Mouse (Mus musculus) hindbrain, embryonic 13.5 days (tissue): ENCODE results near the gene Tmem164. TPM values are rescaled to one million over a fixed set of nuclear protein-coding genes. Genes with fewer than 3 reads are reported as not detected.

ENCODE experiments used
- ATAC-seq: fragments of 200-750 bp; cut with Nextera tagmentation; 2 replicates; pipeline ENCODE4 v1.8.0; 2017; ENCODE audit warnings: moderate TSS enrichment; ENCODE audit not compliant: low FRiP score
- H3K27ac ChIP-seq: fragments of 300-500 bp; sonication (generic); 2 replicates; pipeline ENCODE4 v1.5.1; 2015; ENCODE audit warnings: inconsistent platforms, mild to moderate bottlenecking, moderate library complexity
- H3K27me3 ChIP-seq: fragments of 300-500 bp; sonication (generic); 2 replicates; pipeline ENCODE4 v1.6.1; 2015; ENCODE audit warnings: mild to moderate bottlenecking, inconsistent platforms
- H3K36me3 ChIP-seq: fragments of 300-500 bp; sonication (generic); 2 replicates; pipeline ENCODE4 v1.6.1; 2015; ENCODE audit warnings: mild to moderate bottlenecking, inconsistent platforms
- H3K4me1 ChIP-seq: fragments of 300-500 bp; sonication (generic); replicated peaks from 2 replicates; pipeline ENCODE4 v1.6.1; 2015; ENCODE audit warnings: inconsistent platforms
- H3K4me2 ChIP-seq: fragments of 300-500 bp; sonication (generic); 2 replicates; pipeline ENCODE4 v1.6.1; 2015; ENCODE audit warnings: inconsistent platforms, mild to moderate bottlenecking, moderate library complexity
- H3K4me3 ChIP-seq: fragments of 300-500 bp; sonication (generic); 2 replicates; pipeline ENCODE4 v1.5.1; 2015; ENCODE audit warnings: mild to moderate bottlenecking, inconsistent platforms
- H3K9ac ChIP-seq: fragments of 300-500 bp; sonication (generic); 2 replicates; pipeline ENCODE4 v1.6.1; 2015; ENCODE audit warnings: mild to moderate bottlenecking, inconsistent platforms
- H3K9me3 ChIP-seq: fragments of 300-500 bp; sonication (generic); 2 replicates; pipeline ENCODE4 v1.6.1; 2016; ENCODE audit warnings: inconsistent platforms
- WGBS: fragments of 180-500 bp; shearing (Covaris S2); methylation state at CpG from one replicate; pipeline ENCODE4 v1.1.7; 2015; 5-methylcytosine and 5-hydroxymethylcytosine counted together
- polyA plus RNA-seq: library from polyadenylated mRNA; unstranded; fragments of >200 nt; fragmentation: Nextera tagmentation; extraction: Ambion mirVana; gene quantifications from 2 replicates; pipeline ENCODE4 v1.2.1, GENCODE M21; 2015

Gene Tmem164
- polyA plus RNA-seq, 1 experiment from 2014 or later: 28.4 TPM

DNA sequence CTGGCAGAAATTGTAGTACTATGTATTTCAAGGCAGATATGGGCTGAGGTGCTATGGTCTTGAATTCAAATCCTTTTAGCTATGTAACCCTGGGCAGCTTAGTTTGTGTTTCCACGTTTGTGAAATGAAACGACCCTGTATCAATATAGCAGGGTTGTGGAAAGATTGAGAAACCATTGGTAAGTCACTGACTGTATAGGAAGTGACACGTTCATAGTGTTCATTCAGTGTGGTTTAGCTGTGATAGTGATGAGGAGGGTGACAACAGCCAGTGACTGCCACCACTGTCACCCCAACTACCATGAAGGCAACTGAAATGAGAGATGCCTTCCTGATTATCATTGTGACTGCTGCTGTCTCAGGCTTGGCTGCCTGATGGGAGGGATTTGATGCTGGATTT is 13.7 kb downstream of the Tmem164 start:
- H3K4me3 ChIP-seq: no peak overlapping the region
- H3K36me3 ChIP-seq: no peaks in the 10 kb centered on the region
- 88% methylated on average over 3 of the region's 3 CpGs for WGBS
- no peak for ATAC-seq
- peaks cover 16% of the 10 kb centered on the region; the same call in 1 of the 2 replicates for H3K27me3 ChIP-seq
- H3K4me2 ChIP-seq: no peak overlapping the region
- no peak overlapping the region for H3K9ac ChIP-seq
- no peak overlapping the region for H3K27ac ChIP-seq
- no peaks in the 10 kb centered on the region; the same call in 1 of the 2 replicates for H3K4me1 ChIP-seq
- no peaks in the 10 kb centered on the region for H3K9me3 ChIP-seq

DNA sequence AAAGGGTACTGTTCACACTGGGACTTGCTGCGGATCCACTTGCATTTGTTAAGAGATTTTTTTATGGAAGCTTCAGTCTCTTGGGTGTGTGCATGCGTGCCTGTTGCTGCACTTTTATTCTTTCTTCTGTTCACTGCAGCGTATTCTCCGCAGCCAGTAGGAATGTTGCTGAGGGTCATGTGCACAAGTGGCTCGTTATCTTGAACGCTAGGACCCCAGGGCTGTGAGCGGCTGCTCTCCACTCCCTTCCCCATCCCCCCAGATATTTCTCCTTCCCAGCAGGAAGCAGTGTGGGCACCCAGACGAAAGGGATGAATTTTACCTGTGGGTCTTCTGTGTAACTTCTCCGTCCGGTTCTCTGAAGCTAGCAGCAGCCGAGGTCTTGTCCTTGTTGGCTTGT is 15.6 kb downstream of the Tmem164 start:
- H3K4me1 ChIP-seq: no peaks in the 10 kb centered on the region; the same call in 1 of the 2 replicates
- no peaks in the 10 kb centered on the region for H3K36me3 ChIP-seq
- no peaks in the 10 kb centered on the region for H3K9me3 ChIP-seq
- peaks cover 19% of the 10 kb centered on the region; the same call in 1 of the 2 replicates for H3K27me3 ChIP-seq
- no peak overlapping the region for H3K4me2 ChIP-seq
- H3K4me3 ChIP-seq: no peak overlapping the region
- ATAC-seq: no peak
- no peak overlapping the region for H3K9ac ChIP-seq
- 78% methylated on average over 11 of the region's 11 CpGs for WGBS
- H3K27ac ChIP-seq: no peak overlapping the region

DNA sequence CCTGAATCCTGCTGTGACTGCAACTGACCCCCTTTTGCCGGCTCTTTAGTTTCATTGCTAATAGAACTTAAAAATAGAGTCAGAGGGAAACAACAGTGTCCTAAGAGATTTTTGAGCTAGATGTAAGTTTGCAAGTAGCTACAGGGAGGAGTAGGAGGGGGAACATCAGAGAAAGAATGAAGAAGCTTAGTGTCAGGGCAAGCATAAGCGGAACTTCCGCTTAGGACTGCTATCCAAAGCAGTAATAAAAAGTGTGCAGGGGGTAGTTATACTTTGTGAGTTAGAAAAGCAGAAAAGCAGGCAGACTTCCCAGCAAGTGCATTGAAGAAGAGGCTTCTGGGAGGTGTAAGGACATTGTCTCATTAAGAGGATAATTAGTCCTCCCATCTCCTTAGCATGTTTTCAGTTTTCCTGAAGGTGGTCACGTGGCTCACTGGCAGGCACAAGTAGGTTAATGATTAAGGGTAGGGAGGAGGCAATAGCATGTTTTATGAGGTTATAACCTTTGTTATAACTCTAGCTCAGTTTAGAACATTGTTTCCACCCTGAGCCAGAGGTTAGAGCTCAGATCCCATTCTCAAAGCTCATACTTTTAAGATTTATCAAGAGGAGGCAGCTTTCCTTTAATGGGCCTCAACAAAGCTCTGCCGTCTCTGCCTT is 16.5 kb downstream of the Tmem164 start:
- H3K9ac ChIP-seq: no peak overlapping the region

DNA sequence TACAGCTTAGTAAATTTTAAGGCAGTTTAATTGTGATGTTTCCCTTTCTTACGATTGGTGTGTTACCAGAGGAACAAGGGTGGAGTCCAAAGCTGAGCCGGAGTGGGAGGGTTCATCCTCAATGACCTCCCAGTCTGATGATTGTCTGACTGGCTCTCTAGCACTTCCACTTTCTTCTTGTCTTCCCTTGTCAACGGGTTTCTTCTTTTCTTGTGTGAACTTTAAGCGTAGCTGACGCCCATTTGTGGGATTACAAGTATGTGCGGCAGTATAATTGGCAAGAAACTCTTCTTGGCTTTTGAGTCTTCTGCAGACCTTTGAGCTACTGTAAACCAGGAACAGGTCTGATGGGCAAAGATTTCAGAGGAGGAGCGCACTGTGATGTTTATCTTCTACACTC is 17.0 kb downstream of the Tmem164 start:
- ATAC-seq: no peak
- H3K9ac ChIP-seq: no peak overlapping the region
- 86% methylated on average over 7 of the region's 7 CpGs for WGBS
- no peaks in the 10 kb centered on the region; the same call in 1 of the 2 replicates for H3K4me1 ChIP-seq
- H3K27me3 ChIP-seq: peaks cover 20% of the 10 kb centered on the region; the same call in 1 of the 2 replicates
- H3K4me3 ChIP-seq: no peak overlapping the region
- H3K36me3 ChIP-seq: no peaks in the 10 kb centered on the region
- H3K27ac ChIP-seq: no peak overlapping the region
- H3K4me2 ChIP-seq: no peak overlapping the region
- no peaks in the 10 kb centered on the region for H3K9me3 ChIP-seq

More for the DNA sequence above, 16.5 kb downstream of the Tmem164 start:
- no peaks in the 10 kb centered on the region for H3K9me3 ChIP-seq
- H3K4me1 ChIP-seq: no peaks in the 10 kb centered on the region; the same call in 1 of the 2 replicates
- no peak overlapping the region for H3K27ac ChIP-seq
- H3K4me2 ChIP-seq: no peak overlapping the region
- peaks cover 20% of the 10 kb centered on the region; the same call in 1 of the 2 replicates for H3K27me3 ChIP-seq
- 77% methylated on average over 5 of the region's 5 CpGs for WGBS
- no peak overlapping the region for H3K4me3 ChIP-seq
- H3K36me3 ChIP-seq: no peaks in the 10 kb centered on the region
- ATAC-seq: no peak

DNA sequence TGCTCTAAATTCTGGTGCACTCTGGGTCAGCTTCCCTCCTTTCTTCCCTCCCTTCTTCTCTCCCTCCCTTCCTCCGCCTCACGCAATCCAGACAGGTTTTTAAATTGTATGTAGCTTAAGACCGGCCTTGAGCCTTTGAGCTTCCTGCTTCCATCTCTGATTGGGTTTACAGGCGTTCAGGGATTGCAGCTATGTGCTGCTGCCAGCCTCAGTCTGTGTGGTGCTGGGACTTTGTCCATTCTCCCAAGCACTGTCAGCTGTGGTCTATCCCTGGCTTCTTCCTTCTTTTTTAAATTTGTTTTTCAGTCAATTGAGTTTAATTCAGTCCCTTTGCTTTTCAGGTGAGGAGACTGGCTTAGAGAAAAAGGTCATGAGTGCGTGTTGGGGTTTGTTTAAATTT is 20.9 kb downstream of the Tmem164 start:
- H3K27ac ChIP-seq: no peak overlapping the region; the same call in 1 of the 2 replicates
- no peak for ATAC-seq
- no peaks in the 10 kb centered on the region for H3K9me3 ChIP-seq
- H3K4me3 ChIP-seq: no peak overlapping the region
- no peak overlapping the region for H3K4me2 ChIP-seq
- 84% methylated on average over 5 of the region's 5 CpGs for WGBS
- H3K4me1 ChIP-seq: no peaks in the 10 kb centered on the region; the same call in 1 of the 2 replicates
- no peaks in the 10 kb centered on the region for H3K36me3 ChIP-seq
- peaks cover 18% of the 10 kb centered on the region; the same call in 1 of the 2 replicates for H3K27me3 ChIP-seq
- no peak overlapping the region for H3K9ac ChIP-seq

DNA sequence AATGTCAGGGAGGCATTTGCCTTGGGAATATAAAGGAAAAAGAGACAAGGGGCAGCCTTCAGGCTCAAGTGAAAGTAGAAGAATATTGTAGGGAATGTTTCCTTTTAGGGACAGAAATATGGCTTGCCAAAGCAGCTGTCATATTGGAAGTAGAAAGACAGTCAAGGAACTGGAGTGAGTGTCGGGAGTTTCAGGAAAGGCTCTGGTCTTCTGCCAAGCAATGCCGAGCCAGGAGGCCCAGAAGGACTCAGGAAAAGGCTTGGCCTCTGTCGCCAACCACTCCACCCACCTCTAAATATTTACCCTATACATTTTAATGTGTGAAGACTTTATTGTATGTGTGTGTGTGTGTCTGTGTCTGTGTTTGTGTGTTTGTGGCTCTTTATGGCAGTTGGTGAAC is 21.4 kb downstream of the Tmem164 start:
- no peak for ATAC-seq
- H3K4me3 ChIP-seq: no peak overlapping the region
- no peaks in the 10 kb centered on the region; the same call in 1 of the 2 replicates for H3K4me1 ChIP-seq
- H3K36me3 ChIP-seq: no peaks in the 10 kb centered on the region
- 60% methylated on average over 3 of the region's 3 CpGs for WGBS
- H3K9me3 ChIP-seq: no peaks in the 10 kb centered on the region
- H3K4me2 ChIP-seq: no peak overlapping the region
- H3K27me3 ChIP-seq: peaks cover 20% of the 10 kb centered on the region; the same call in 1 of the 2 replicates
- no peak overlapping the region for H3K27ac ChIP-seq
- H3K9ac ChIP-seq: no peak overlapping the region

DNA sequence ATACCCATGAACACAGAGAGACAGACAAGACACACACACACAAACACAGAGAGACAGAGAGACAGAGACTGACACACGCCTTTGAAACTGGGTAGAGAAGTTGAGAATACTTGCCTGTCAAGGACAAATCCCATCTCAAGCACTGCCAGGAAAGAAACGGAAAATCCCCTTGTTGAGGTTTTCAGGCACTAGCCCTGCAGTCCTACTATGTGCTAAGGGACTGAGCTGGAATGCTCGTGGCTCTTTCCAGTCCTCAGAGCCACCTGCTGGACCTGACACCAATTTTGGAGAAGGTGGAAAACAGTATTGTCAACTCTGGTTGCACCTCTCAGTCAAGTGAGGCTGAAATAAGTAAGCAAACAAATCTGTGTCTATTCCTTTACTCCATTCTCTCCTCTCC is 22.7 kb downstream of the Tmem164 start:
- Histone ChIP-seq H3K4me2 (no peak overlapping the region), H3K27me3 (peaks cover 18% of the 10 kb centered on the region; the same call in 1 of the 2 replicates), H3K4me3 (no peak overlapping the region), H3K9ac (no peak overlapping the region), H3K9me3 (no peaks in the 10 kb centered on the region), H3K27ac (no peak overlapping the region), H3K4me1 (no peaks in the 10 kb centered on the region; the same call in 1 of the 2 replicates), H3K36me3 (no peaks in the 10 kb centered on the region)
- 77% methylated on average over 3 of the region's 3 CpGs for WGBS
- ATAC-seq: no peak

DNA sequence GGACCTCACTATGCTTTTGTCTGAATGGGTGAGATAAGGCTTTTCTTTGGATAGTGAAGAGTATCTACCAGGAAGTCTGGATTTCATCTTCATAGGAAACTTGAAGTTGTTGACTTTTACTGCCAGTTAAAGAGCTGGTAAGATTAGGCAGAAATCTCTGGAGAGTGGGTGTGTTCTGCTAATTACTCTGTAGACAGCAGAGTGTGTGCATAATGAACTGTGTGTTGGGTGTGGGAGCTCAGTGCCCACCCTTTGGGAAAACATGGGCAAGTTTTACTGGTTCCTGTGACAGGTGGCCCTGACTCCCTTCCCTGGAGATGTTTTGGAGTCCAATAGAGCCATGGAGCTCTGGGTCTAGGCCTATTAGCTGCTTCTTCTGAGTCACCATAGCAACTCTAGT is 27.1 kb downstream of the Tmem164 start:
- no peaks in the 10 kb centered on the region for H3K9me3 ChIP-seq
- H3K4me2 ChIP-seq: no peak overlapping the region
- H3K27ac ChIP-seq: no peak overlapping the region
- H3K27me3 ChIP-seq: 0 out of 2 replicates have a peak, but pooled peaks cover 10% of the 10 kb centered on the region
- H3K36me3 ChIP-seq: no peaks in the 10 kb centered on the region
- no peak overlapping the region for H3K9ac ChIP-seq
- H3K4me1 ChIP-seq: no peaks in the 10 kb centered on the region
- no peak overlapping the region for H3K4me3 ChIP-seq
- ATAC-seq: no peak

DNA sequence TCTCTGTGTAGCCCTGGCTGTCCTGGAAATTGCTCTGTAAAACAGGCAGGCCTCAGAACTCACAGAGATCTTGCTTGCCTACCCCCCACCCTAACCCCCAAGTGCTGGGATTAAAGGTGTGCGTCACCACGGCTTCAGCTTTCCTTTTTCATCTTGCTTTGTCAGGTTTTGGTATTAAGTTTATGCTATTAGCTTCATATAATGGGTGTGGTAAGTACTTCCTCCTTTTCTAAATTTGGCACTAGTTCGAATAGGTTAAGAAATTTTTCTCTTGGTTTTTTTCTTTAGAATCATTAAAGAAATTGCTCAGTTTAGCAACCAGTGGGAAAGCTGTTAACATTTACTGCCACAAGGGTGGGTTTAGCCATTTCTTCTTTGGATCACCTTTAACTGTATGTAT is 34.8 kb downstream of the Tmem164 start:
- Histone ChIP-seq H3K27ac (no peak overlapping the region), H3K9ac (no peak overlapping the region), H3K4me3 (no peak overlapping the region), H3K4me2 (no peak overlapping the region), H3K36me3 (no peaks in the 10 kb centered on the region), H3K4me1 (no peaks in the 10 kb centered on the region), H3K9me3 (no peaks in the 10 kb centered on the region), H3K27me3 (peaks cover 3% of the 10 kb centered on the region; the same call in 1 of the 2 replicates)
- 92% methylated on average over 3 of the region's 3 CpGs for WGBS
- ATAC-seq: no peak

DNA sequence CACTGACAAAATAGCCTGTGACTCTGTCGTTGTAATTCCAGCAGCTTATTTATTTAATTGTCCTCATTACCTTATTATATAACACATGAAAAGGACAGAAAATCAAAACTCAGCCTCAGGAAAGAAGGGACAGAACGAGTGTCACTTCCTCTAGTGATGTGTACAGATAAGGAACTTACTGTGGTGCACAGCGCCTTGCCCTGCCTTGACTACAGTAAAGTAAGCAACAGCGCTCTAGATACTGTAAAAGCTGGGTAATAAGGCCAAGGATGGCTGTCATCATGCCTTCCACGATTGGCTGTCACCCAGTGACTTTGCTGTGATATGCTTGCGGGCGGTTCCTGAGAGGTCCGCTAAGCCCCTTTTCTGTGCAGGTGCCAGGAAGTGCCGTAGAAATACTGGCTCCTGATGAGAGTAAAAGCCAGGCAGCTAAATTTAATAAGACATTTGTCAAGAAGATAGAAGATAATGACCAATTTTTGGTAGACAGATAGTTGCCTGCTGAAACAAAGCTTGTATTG is 36.8 kb downstream of the Tmem164 start:
- Histone ChIP-seq H3K27me3 (peaks cover 8% of the 10 kb centered on the region; the same call in 1 of the 2 replicates), H3K27ac (no peak overlapping the region), H3K36me3 (no peaks in the 10 kb centered on the region), H3K4me1 (no peaks in the 10 kb centered on the region), H3K9ac (no peak overlapping the region), H3K4me2 (no peak overlapping the region), H3K9me3 (no peaks in the 10 kb centered on the region), H3K4me3 (no peak overlapping the region)
- ATAC-seq: no peak
- WGBS: 89% methylated on average over 9 of the region's 9 CpGs

DNA sequence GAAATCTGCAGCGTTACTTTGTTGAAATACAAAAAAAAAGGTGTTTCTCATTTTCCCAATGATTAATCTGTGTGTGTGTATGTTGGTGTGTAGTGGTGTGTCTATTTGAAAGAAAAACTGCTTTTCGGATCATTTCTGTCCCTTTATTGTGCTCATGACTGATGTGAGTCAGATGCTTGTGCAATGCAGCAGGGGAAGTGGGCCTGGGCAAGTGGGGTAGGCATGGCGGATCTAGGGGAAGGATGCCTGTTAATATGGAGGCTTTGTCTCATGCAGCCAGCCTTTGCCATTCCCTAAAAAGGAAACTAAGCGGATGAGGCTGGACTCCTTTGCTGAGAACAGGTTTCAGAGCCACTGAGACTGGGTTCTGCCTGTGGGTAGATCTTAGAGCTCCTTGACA is 37.6 kb downstream of the Tmem164 start:
- H3K27ac ChIP-seq: no peak overlapping the region
- WGBS: 88% methylated on average over 4 of the region's 4 CpGs
- no peak overlapping the region for H3K4me3 ChIP-seq
- no peaks in the 10 kb centered on the region for H3K9me3 ChIP-seq
- no peak for ATAC-seq
- H3K9ac ChIP-seq: no peak overlapping the region
- H3K36me3 ChIP-seq: no peaks in the 10 kb centered on the region
- peaks cover 8% of the 10 kb centered on the region; the same call in 1 of the 2 replicates for H3K27me3 ChIP-seq
- no peaks in the 10 kb centered on the region for H3K4me1 ChIP-seq
- no peak overlapping the region for H3K4me2 ChIP-seq

DNA sequence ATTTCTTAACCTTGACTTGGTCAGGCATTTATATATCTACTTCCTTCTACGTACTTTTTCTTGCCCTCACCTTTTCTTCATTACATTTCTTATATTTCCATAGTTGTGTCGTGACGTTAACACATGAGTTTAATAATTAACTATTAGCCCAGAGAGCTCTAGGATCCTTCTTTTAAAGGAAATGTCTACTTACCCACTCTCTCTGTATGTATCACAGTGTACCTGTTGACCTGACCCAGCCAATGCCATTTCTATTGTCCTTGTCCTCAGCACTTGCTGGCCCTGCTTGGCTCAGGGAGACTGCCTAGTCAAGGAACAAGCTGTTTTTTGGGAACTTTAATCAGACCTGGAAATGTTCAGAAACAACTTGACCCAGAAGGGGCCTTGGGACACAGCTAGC is 40.7 kb downstream of the Tmem164 start:
- Histone ChIP-seq H3K4me1 (0 out of 2 replicates have a peak, but pooled peaks cover 3% of the 10 kb centered on the region), H3K4me2 (no peak overlapping the region), H3K27ac (no peak overlapping the region), H3K27me3 (peaks cover 11% of the 10 kb centered on the region; the same call in 1 of the 2 replicates), H3K9me3 (no peaks in the 10 kb centered on the region), H3K36me3 (no peaks in the 10 kb centered on the region), H3K9ac (no peak overlapping the region), H3K4me3 (no peak overlapping the region)
- WGBS: 96% methylated on average over 3 of the region's 3 CpGs
- ATAC-seq: no peak

DNA sequence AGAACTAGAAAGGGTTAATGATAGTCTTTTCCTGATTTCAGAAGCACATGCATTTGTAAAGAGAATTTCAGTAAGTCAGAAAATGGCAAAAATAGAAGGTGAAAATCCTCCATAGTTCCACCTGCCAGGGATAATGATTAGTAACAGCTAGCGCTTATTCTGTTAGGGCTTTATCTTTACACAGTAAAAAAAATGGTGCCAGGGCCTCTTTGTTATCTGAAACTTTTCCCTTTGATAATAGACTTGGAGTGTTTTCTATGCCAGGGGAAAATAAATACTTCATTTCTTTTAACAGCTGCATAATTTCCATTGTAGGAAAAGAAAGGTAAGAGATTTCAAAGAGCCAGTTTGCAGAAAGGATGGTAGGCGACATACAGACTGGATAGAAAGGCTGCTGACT is 43.0 kb downstream of the Tmem164 start:
- H3K9me3 ChIP-seq: no peaks in the 10 kb centered on the region
- 0 out of 2 replicates have a peak, but pooled peaks cover 3% of the 10 kb centered on the region for H3K4me1 ChIP-seq
- H3K27ac ChIP-seq: no peak overlapping the region
- no peak overlapping the region for H3K4me3 ChIP-seq
- no peaks in the 10 kb centered on the region for H3K36me3 ChIP-seq
- no peak overlapping the region for H3K4me2 ChIP-seq
- ATAC-seq: no peak
- WGBS: 87% methylated on average over 2 of the region's 2 CpGs
- peaks cover 19% of the 10 kb centered on the region; the same call in 1 of the 2 replicates for H3K27me3 ChIP-seq
- no peak overlapping the region for H3K9ac ChIP-seq
